Comparison of ENCODE assay signal across 14 mouse cellular contexts in the genomic region with DNA sequence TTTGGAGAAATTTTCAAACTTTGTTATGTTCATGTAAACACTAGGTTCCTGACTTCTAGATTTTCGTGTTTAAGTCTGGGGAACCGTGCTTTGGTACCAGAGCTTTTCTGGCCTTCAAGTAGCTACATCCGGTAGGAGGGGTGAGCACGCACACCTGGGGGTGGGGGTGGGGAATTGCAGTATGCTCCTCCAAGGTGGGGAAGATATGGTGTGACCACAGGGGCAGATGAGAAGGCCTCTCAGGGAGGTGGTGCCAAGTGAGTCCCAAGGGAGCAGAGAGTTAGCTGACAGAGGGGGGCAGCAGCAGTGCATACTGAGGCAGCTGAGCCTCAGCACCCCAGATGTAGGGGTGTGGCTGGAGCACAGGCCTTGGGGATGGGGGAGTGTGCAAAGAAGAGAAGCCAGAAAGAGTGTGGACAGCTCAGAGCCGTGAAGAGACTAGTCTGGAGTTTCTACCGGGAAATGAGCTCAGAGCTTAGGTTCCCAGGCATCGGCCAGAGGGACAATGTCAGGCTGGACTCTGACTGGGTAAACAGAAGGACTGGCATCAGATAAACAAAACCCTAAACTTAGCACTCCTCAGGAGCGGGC.
DNase-seq lines count a peak whose midpoint lies in the region; ATAC-seq and TF ChIP-seq lines count a peak whose summit lies in the region.
"Had no signal": no experiment of that assay in that cellular context is flagged by ENCODE, and none has a peak within 500 bp of the region (broad histone marks: within the 10 kb centered on the region; RNA-seq: fewer than 3 reads in every experiment).

No protein-coding gene starts in this region.

- H3K9ac ChIP-seq in heart, postnatal 0 days (replicated peaks; ENCODE audit: low read depth, low read length), result no peak overlapping the region
- H3K9ac ChIP-seq in midbrain, embryonic 11.5 days (ENCODE audit: low read length), result no peak overlapping the region
- no peak overlapping the region for H3K9ac ChIP-seq in midbrain, embryonic 13.5 days (replicated peaks)
- H3K9ac ChIP-seq: hindbrain, embryonic 15.5 days had no signal

- TF ChIP-seq CTCF in heart, postnatal 0 days (IDR thresholded peaks at IDR 0.05; ENCODE audit: low read depth), result no peak

- H3K4me1 ChIP-seq in heart, postnatal 0 days (ENCODE audit: control insufficient read depth, insufficient read depth), result no peaks in the 10 kb centered on the region
- H3K4me1 ChIP-seq in midbrain, embryonic 11.5 days (ENCODE audit: control insufficient read depth, insufficient read depth, low read length), result no peaks in the 10 kb centered on the region
- no peaks in the 10 kb centered on the region for H3K4me1 ChIP-seq in midbrain, embryonic 13.5 days (replicated peaks)
- H3K4me1 ChIP-seq: hindbrain, embryonic 15.5 days had no signal

- no peak overlapping the region for H3K4me2 ChIP-seq in heart, postnatal 0 days (ENCODE audit: low read depth, low read length)
- no peak overlapping the region for H3K4me2 ChIP-seq in midbrain, embryonic 11.5 days
- no peak overlapping the region for H3K4me2 ChIP-seq in midbrain, embryonic 13.5 days (replicated peaks)
- H3K4me2 ChIP-seq: hindbrain, embryonic 15.5 days had no signal

- ATAC-seq in heart, postnatal 0 days (ENCODE audit: insufficient read depth, low read depth), result peak; percentile 58; the same call in 1 of the 2 replicates
- no peak for ATAC-seq in midbrain, embryonic 11.5 days (ENCODE audit: low FRiP score)
- ATAC-seq in midbrain, embryonic 13.5 days, result no peak
- ATAC-seq: midbrain, embryonic 16.5 days had no signal

- WGBS in heart, postnatal 0 days, result 50% methylated on average over 8 of the region's 8 CpGs
- WGBS in midbrain, embryonic 11.5 days, result 71% methylated on average over 8 of the region's 8 CpGs
- WGBS in midbrain, embryonic 13.5 days, result 75% methylated on average over 8 of the region's 8 CpGs

- no peaks in the 10 kb centered on the region for H3K36me3 ChIP-seq in heart, postnatal 0 days (replicated peaks; ENCODE audit: control insufficient read depth, insufficient read depth, low read length)
- H3K36me3 ChIP-seq in midbrain, embryonic 11.5 days (ENCODE audit: control insufficient read depth, insufficient read depth, low read length), result no peaks in the 10 kb centered on the region
- no peaks in the 10 kb centered on the region for H3K36me3 ChIP-seq in midbrain, embryonic 13.5 days

- no peaks in the 10 kb centered on the region for H3K27me3 ChIP-seq in heart, postnatal 0 days (ENCODE audit: control insufficient read depth, insufficient read depth, low read length)
- H3K27me3 ChIP-seq in midbrain, embryonic 11.5 days (ENCODE audit: control insufficient read depth, insufficient read depth, low read length), result no peaks in the 10 kb centered on the region
- no peaks in the 10 kb centered on the region for H3K27me3 ChIP-seq in midbrain, embryonic 13.5 days
- H3K27me3 ChIP-seq: hindbrain, embryonic 15.5 days had no signal

- no peak for TF ChIP-seq EP300 in heart, postnatal 0 days (IDR thresholded peaks at IDR 0.05; ENCODE audit: low read depth)

- no peak overlapping the region for H3K4me3 ChIP-seq in heart, postnatal 0 days (ENCODE audit: low read depth, low read length)
- no peak overlapping the region for H3K4me3 ChIP-seq in midbrain, embryonic 11.5 days (ENCODE audit: low read depth, low read length)
- no peak overlapping the region for H3K4me3 ChIP-seq in midbrain, embryonic 13.5 days (replicated peaks)
- H3K4me3 ChIP-seq: erythroblast, embryonic 14.5 days; hindbrain, embryonic 15.5 days; layer of hippocampus, adult 2 months had no signal

- no peaks in the 10 kb centered on the region for H3K9me3 ChIP-seq in heart, postnatal 0 days (replicated peaks; ENCODE audit: control insufficient read depth, low read length)
- H3K9me3 ChIP-seq in midbrain, embryonic 11.5 days (ENCODE audit: control insufficient read depth, low read length), result no peaks in the 10 kb centered on the region
- no peaks in the 10 kb centered on the region for H3K9me3 ChIP-seq in midbrain, embryonic 13.5 days
- H3K9me3 ChIP-seq: hindbrain, embryonic 15.5 days had no signal

- DNase-seq in heart, postnatal 0 days (ENCODE audit: low spot score), result peak; percentile 20
- no peak for DNase-seq in heart, adult 11 months
- DNase-seq in midbrain, embryonic 11.5 days (ENCODE audit: low spot score, missing footprints), result peak; percentile 44
- DNase-seq in naive thymus-derived CD4-positive, alpha-beta T cell, adult 2 months (ENCODE audit: low read depth), result peak; percentile 49
- DNase-seq in urinary bladder, postnatal 4 days (ENCODE audit: low spot score in 2 of 2), result no peak
- no peak for DNase-seq in urinary bladder, postnatal 14 days (ENCODE audit: low spot score)
- DNase-seq: adrenal gland, postnatal 36 days; right cerebral cortex, adult 18-20 months had no signal

- peak overlapping the region; percentile 70; the same call in 1 of the 2 replicates for H3K27ac ChIP-seq in heart, postnatal 0 days (ENCODE audit: low read depth)
- no peak overlapping the region for H3K27ac ChIP-seq in midbrain, embryonic 11.5 days (ENCODE audit: low read depth, low read length)
- H3K27ac ChIP-seq in midbrain, embryonic 13.5 days, result no peak overlapping the region
- H3K27ac ChIP-seq: hindbrain, embryonic 15.5 days; layer of hippocampus, adult 2 months; macrophage had no signal

Comparison
In these comparisons a context has a peak if more than half of its experiments do, and no peak if none do; other contexts are left out.
1. DNase-seq: peak in heart, postnatal 0 days (single experiment), midbrain, embryonic 11.5 days (single experiment) and naive thymus-derived CD4-positive, alpha-beta T cell, adult 2 months (single experiment); none in heart, adult 11 months (single experiment), urinary bladder, postnatal 4 days (0 of 2) and urinary bladder, postnatal 14 days (single experiment).